Mouse (Mus musculus) embryonic facial prominence, embryonic 13.5 days (tissue): ENCODE results near the gene Vdr. TPM values are rescaled to one million over a fixed set of nuclear protein-coding genes. Genes with fewer than 3 reads are reported as not detected.

Source experiments
- ATAC-seq: fragments of 200-750 bp; cut with Nextera tagmentation; 2 replicates; pipeline ENCODE4 v1.8.0; 2017; ENCODE audit warnings: low read depth; ENCODE audit not compliant: insufficient number of reproducible peaks, insufficient read depth, low FRiP score, low TSS enrichment
- H3K27ac ChIP-seq: fragments of 300-500 bp; sonication (generic); 2 replicates; pipeline ENCODE4 v1.5.1; 2015; ENCODE audit warnings: moderate library complexity, mild to moderate bottlenecking, inconsistent platforms
- H3K27me3 ChIP-seq: fragments of 300-500 bp; sonication (generic); 2 replicates; pipeline ENCODE4 v1.6.1; 2015; ENCODE audit warnings: mild to moderate bottlenecking, inconsistent platforms
- H3K36me3 ChIP-seq: fragments of 300-500 bp; sonication (generic); 2 replicates; pipeline ENCODE4 v1.6.1; 2015; ENCODE audit warnings: mild to moderate bottlenecking, inconsistent platforms
- H3K4me1 ChIP-seq: fragments of 300-500 bp; sonication (generic); 2 replicates; pipeline ENCODE4 v1.6.1; 2015; ENCODE audit warnings: inconsistent platforms
- H3K4me2 ChIP-seq: fragments of 300-500 bp; sonication (generic); 2 replicates; pipeline ENCODE4 v1.6.1; 2015; ENCODE audit warnings: moderate library complexity, mild to moderate bottlenecking, inconsistent platforms
- H3K4me3 ChIP-seq: fragments of 300-500 bp; sonication (generic); 2 replicates; pipeline ENCODE4 v1.5.1; 2015; ENCODE audit warnings: mild to moderate bottlenecking, inconsistent platforms
- H3K9ac ChIP-seq: fragments of 300-500 bp; sonication (generic); 2 replicates; pipeline ENCODE4 v1.6.1; 2015; ENCODE audit warnings: mild to moderate bottlenecking, inconsistent platforms
- H3K9me3 ChIP-seq: fragments of 300-500 bp; sonication (generic); 2 replicates; pipeline ENCODE4 v1.6.1; 2016; ENCODE audit warnings: inconsistent platforms
- WGBS: fragments of 180-500 bp; shearing (Covaris S2); methylation state at CpG from one replicate; pipeline ENCODE4 v1.1.7; 2015; ENCODE audit warnings: mixed read lengths; 5-methylcytosine and 5-hydroxymethylcytosine counted together
- polyA plus RNA-seq: library from polyadenylated mRNA; unstranded; fragments of >200 nt; fragmentation: Nextera tagmentation; extraction: Ambion mirVana; gene quantifications from 2 replicates; pipeline ENCODE4 v1.2.1, GENCODE M21; 2015

The Vdr gene
- polyA plus RNA-seq, 1 experiment from 2014 or later = 2.3 TPM

DNA sequence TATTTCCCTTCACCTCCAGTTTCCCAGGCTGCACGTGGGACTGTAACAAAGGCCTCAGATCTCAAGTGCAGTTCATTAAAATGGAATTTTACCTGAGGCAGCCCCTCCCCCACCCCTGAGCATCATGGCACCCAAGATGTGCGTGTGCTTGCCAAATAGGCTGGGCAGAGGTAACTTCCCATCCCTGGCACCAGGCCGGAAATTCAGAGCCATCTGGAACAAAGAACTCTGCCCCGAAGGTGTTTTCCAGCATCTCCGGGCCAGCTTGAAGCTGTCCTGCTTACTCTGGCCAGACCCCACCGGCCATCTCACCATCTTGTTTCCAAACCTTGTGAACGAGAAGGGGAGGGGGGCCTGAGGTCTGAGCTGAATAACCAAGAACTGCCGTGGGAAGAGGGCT is 10.7 kb downstream of the Vdr start:
- ATAC-seq = no peak; the same call in 1 of the 2 replicates
- H3K4me3 ChIP-seq = no peak overlapping the region
- no peaks in the 10 kb centered on the region for H3K36me3 ChIP-seq
- H3K4me2 ChIP-seq = no peak overlapping the region
- no peak overlapping the region for H3K9ac ChIP-seq
- peaks cover 9% of the 10 kb centered on the region; the same call in 1 of the 2 replicates for H3K27me3 ChIP-seq
- no peak overlapping the region for H3K27ac ChIP-seq
- WGBS = 62% methylated on average over 8 of the region's 8 CpGs
- 0 out of 2 replicates have a peak, but pooled peaks cover 10% of the 10 kb centered on the region for H3K4me1 ChIP-seq
- H3K9me3 ChIP-seq = no peaks in the 10 kb centered on the region

- no peaks in the 10 kb centered on the region for H3K36me3 ChIP-seq
- 83% methylated on average over 5 of the region's 5 CpGs for WGBS
- 0 out of 2 replicates have a peak, but pooled peaks cover under 1% of the 10 kb centered on the region for H3K27me3 ChIP-seq
- H3K9me3 ChIP-seq = no peaks in the 10 kb centered on the region
- 0 out of 2 replicates have a peak, but pooled peaks cover under 1% of the 10 kb centered on the region for H3K4me1 ChIP-seq
- H3K9ac ChIP-seq = no peak overlapping the region
- H3K27ac ChIP-seq = no peak overlapping the region
- H3K4me2 ChIP-seq = no peak overlapping the region
- H3K4me3 ChIP-seq = no peak overlapping the region
- ATAC-seq = no peak
These were observed 11.6 kb downstream of the Vdr start for GRCm38 (mm10) chr15:97898791-97899190.

GRCm38 (mm10) chr15:97896861-97897654 is 13.4 kb downstream of the Vdr start:
- no peak overlapping the region for H3K27ac ChIP-seq
- H3K4me2 ChIP-seq = no peak overlapping the region
- no peak overlapping the region for H3K4me3 ChIP-seq

DNA sequence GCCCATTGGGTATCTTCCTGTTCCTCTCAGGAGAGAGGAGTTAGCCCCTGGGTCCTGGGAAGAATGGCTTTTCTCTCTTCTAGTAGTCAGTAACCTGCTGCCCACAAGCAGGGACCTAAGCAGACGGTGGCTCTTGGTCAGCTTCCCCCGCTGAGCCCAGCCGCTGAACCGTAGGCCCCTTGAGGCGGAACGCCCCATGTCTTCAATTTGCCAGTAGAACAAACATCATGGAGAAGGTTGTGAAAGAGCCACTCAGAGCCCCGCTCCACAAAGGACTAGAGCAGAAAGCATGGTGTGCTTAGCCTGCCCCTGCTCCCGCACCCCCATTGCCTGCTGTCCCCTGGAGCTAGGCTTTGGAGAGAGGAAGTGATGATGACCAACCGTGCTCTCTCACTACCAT is 14.1 kb downstream of the Vdr start:
- H3K27ac ChIP-seq = no peak overlapping the region
- ATAC-seq = no peak
- H3K9me3 ChIP-seq = no peaks in the 10 kb centered on the region
- 68% methylated on average over 9 of the region's 9 CpGs for WGBS
- H3K4me2 ChIP-seq = no peak overlapping the region
- no peak overlapping the region for H3K4me3 ChIP-seq
- no peaks in the 10 kb centered on the region for H3K36me3 ChIP-seq
- no peaks in the 10 kb centered on the region for H3K27me3 ChIP-seq
- H3K4me1 ChIP-seq = no peaks in the 10 kb centered on the region
- H3K9ac ChIP-seq = no peak overlapping the region

More at GRCm38 (mm10) chr15:97896861-97897654, 13.4 kb downstream of the Vdr start:
- Histone ChIP-seq H3K9ac (no peak overlapping the region), H3K36me3 (no peaks in the 10 kb centered on the region), H3K27me3 (no peaks in the 10 kb centered on the region), H3K4me1 (no peaks in the 10 kb centered on the region), H3K9me3 (no peaks in the 10 kb centered on the region)
- 67% methylated on average over 16 of the region's 16 CpGs for WGBS
- ATAC-seq = no peak

GRCm38 (mm10) chr15:97895847-97896246 is 14.6 kb downstream of the Vdr start:
- Histone ChIP-seq H3K27me3 (no peaks in the 10 kb centered on the region), H3K4me2 (no peak overlapping the region), H3K4me3 (no peak overlapping the region), H3K36me3 (no peaks in the 10 kb centered on the region), H3K9me3 (no peaks in the 10 kb centered on the region), H3K27ac (no peak overlapping the region), H3K9ac (no peak overlapping the region), H3K4me1 (no peaks in the 10 kb centered on the region)
- no peak for ATAC-seq
- WGBS = 67% methylated on average over 12 of the region's 12 CpGs

DNA sequence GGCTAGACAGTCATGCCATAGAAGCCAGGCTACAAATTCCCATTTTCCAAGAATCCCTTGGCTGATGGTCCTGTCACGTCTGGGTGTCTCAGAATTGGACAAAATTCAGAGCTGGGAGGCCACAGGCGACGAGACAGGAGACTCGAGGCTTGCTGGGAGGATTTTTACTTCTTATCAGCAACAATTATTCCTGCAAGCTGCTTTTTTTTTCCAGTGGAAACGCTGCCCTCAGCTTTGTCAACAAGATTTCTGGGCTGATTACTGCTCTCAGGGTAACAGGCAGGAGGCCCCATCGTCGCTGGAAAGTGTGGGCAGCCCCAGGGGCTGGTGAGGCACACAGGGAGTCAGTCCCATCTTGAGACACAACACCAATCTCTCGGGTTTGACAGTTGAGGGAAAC is 17.9 kb downstream of the Vdr start:
- Histone ChIP-seq H3K4me2 (no peak overlapping the region), H3K27me3 (no peaks in the 10 kb centered on the region; the same call in 1 of the 2 replicates), H3K9ac (no peak overlapping the region; the same call in 1 of the 2 replicates), H3K36me3 (no peaks in the 10 kb centered on the region), H3K27ac (no peak overlapping the region), H3K4me3 (no peak overlapping the region), H3K4me1 (no peaks in the 10 kb centered on the region), H3K9me3 (no peaks in the 10 kb centered on the region)
- no peak for ATAC-seq
- 57% methylated on average over 8 of the region's 8 CpGs for WGBS

- ATAC-seq = no peak
- H3K27ac ChIP-seq = no peak overlapping the region
- no peak overlapping the region for H3K9ac ChIP-seq
- no peak overlapping the region for H3K4me3 ChIP-seq
- no peaks in the 10 kb centered on the region for H3K4me1 ChIP-seq
- no peaks in the 10 kb centered on the region for H3K9me3 ChIP-seq
- H3K27me3 ChIP-seq = no peaks in the 10 kb centered on the region; the same call in 1 of the 2 replicates
- WGBS = 91% methylated on average over 10 of the region's 10 CpGs
- H3K36me3 ChIP-seq = no peaks in the 10 kb centered on the region
- no peak overlapping the region for H3K4me2 ChIP-seq
These were observed 20.0 kb downstream of the Vdr start for GRCm38 (mm10) chr15:97890450-97890849.

DNA sequence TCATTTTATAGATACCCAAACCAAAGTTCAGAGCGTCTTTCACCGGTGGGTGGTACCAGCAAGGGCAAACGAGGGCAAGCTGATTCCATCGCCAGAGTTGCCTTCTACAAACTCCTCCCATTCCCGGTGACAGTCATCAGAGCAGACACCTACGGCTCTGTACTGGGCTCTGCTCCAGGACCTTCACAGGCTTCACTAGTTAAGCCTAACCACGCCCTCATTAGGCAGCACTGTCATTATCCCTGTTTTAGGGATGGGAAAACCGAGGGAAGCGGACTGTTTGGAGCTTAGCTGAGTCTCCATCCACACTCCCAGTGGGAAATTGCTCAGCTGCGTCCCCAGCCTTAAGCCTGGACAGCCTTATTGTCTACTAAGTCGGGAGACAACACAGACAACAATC is 20.4 kb downstream of the Vdr start:
- H3K27me3 ChIP-seq = no peaks in the 10 kb centered on the region; the same call in 1 of the 2 replicates
- no peak for ATAC-seq
- no peaks in the 10 kb centered on the region for H3K4me1 ChIP-seq
- no peaks in the 10 kb centered on the region for H3K36me3 ChIP-seq
- no peak overlapping the region for H3K27ac ChIP-seq
- no peak overlapping the region for H3K4me3 ChIP-seq
- H3K9me3 ChIP-seq = no peaks in the 10 kb centered on the region
- no peak overlapping the region for H3K4me2 ChIP-seq
- H3K9ac ChIP-seq = no peak overlapping the region
- WGBS = 69% methylated on average over 11 of the region's 11 CpGs

DNA sequence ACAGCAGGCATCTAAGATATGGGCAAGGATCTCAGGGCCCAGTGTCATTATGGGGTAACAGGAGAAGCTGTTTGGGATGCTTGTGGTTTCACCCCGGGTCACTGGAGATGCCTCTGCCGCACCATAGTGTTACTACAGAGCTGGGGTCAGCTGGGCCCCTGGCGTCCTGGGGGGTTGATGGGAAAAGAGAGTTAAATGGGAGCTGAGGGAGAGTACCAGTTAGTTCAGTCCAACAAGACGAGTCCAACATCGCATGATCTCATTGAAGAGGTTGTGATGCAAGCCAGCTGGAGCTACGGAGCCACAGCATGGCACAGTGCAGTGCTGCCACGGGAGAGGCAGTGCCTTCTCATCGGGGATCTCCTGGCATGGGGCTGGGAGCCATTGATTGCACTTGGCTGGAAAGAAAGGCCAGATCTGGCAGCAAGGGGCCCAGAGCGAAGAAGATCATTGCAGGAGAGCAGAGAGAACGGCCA is 22.9 kb downstream of the Vdr start:
- no peak overlapping the region for H3K4me2 ChIP-seq
- no peak overlapping the region for H3K9ac ChIP-seq
- H3K27me3 ChIP-seq = no peaks in the 10 kb centered on the region; the same call in 1 of the 2 replicates
- H3K4me1 ChIP-seq = no peaks in the 10 kb centered on the region
- no peak for ATAC-seq
- no peaks in the 10 kb centered on the region for H3K9me3 ChIP-seq
- H3K4me3 ChIP-seq = no peak overlapping the region
- H3K36me3 ChIP-seq = no peaks in the 10 kb centered on the region
- WGBS = 72% methylated on average over 10 of the region's 10 CpGs
- no peak overlapping the region for H3K27ac ChIP-seq

- H3K9ac ChIP-seq = no peak overlapping the region
- H3K27ac ChIP-seq = no peak overlapping the region
- H3K4me1 ChIP-seq = peaks cover 11% of the 10 kb centered on the region
- H3K27me3 ChIP-seq = no peaks in the 10 kb centered on the region
- H3K36me3 ChIP-seq = no peaks in the 10 kb centered on the region
- no peak overlapping the region for H3K4me3 ChIP-seq
- 92% methylated on average over 8 of the region's 8 CpGs for WGBS
- no peak for ATAC-seq
- no peak overlapping the region for H3K4me2 ChIP-seq
- H3K9me3 ChIP-seq = no peaks in the 10 kb centered on the region
These were observed 29.0 kb downstream of the Vdr start for GRCm38 (mm10) chr15:97881423-97881822.

DNA sequence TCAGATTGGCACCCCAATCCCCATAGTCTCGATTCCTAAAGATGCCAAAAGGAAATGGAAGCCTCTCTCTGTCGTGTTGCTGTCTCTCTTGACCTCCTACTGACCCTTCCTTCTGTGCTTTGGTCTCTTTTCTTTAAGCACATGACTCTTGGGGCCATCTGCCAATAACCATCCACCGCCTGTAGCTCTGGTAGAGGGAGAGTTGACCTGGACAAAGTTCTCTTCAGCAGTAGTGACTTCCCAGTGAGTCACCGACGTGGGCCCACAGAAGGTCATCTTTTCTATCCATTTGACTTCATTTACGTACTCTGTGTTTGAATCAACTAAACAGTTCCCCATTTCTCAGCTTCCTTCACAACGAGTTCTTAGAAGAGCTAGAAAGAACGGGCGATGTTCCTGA is 30.0 kb downstream of the Vdr start:
- Histone ChIP-seq H3K27me3 (no peaks in the 10 kb centered on the region), H3K4me2 (no peak overlapping the region), H3K27ac (no peak overlapping the region), H3K36me3 (no peaks in the 10 kb centered on the region), H3K4me1 (peaks cover 11% of the 10 kb centered on the region), H3K9me3 (no peaks in the 10 kb centered on the region), H3K9ac (no peak overlapping the region), H3K4me3 (no peak overlapping the region)
- 77% methylated on average over 9 of the region's 9 CpGs for WGBS
- ATAC-seq = no peak

DNA sequence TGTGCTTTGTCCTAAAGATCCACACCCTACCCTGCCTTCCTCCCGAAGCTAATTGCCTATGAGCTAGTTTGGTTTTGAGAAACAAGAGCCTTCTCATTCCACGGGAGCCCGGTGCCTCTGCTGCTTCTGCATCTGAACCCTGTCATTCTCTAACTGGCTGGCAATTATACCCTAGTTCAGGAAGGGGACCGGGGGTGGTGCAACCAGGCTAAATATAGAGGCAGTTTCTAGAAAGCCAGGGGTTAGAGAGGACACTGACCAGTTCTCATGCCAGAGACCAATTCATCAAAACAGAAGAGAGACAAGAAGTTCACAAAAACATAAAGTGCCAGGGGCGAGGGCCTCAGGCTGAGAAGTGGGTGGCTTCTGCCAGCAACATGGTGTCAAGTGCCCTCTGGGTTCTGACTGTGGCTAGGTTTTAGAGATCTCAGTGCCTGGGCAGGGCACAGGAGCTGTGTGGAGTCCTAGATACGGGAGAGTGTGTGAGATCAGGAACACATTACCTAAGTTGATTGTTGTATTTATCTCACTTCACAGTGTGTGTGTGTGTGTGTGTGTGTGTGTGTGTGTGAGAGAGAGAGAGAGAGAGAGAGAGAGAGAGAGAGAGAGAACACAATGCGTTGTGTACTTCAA is 31.6 kb downstream of the Vdr start:
- 45% methylated on average over 7 of the region's 7 CpGs for WGBS
- ATAC-seq = no peak

More for the DNA sequence above, 31.6 kb downstream of the Vdr start:
- Histone ChIP-seq H3K4me3 (no peak overlapping the region), H3K4me2 (no peak overlapping the region), H3K9me3 (no peaks in the 10 kb centered on the region), H3K9ac (no peak overlapping the region), H3K36me3 (no peaks in the 10 kb centered on the region), H3K4me1 (peaks cover 11% of the 10 kb centered on the region), H3K27me3 (no peaks in the 10 kb centered on the region), H3K27ac (no peak overlapping the region)
